Mouse (Mus musculus) cortical plate, adult 2 months (tissue): ENCODE data around the gene Gar1.

Source experiments
- CTCF ChIP-seq: fragments of 200-500 bp; IDR thresholded peaks from 2 replicates; pipeline ENCODE4 v1.5.1; 2011; ENCODE audit warnings: mild to moderate bottlenecking, control low read depth, low read length; ENCODE audit not compliant: insufficient read depth; ENCODE audit errors: extremely low read depth
- POLR2A ChIP-seq: fragments of 200-500 bp; IDR thresholded peaks from 2 replicates; pipeline ENCODE4 v1.6.1; 2011; ENCODE audit warnings: mild to moderate bottlenecking, low read length, control low read depth; ENCODE audit not compliant: insufficient read depth; ENCODE audit errors: extremely low read depth

GRCm38 (mm10) chr3:129821736-129822135, 9.5 kb downstream of the Gar1 start:
- no peak for TF ChIP-seq CTCF
- no peak for TF ChIP-seq POLR2A
